8 mouse cellular contexts compared by ENCODE assay signal in genomic region chr8:11008379-11008775, GRCm38 (mm10). TPM values are rescaled to one million over a fixed set of nuclear protein-coding genes. Genes with fewer than 3 reads are reported as not detected.
A peak's percentile ranks its signal among the peaks of the same experiment; 100 is the strongest.
DNase-seq lines count a peak whose midpoint lies in the region; ATAC-seq and TF ChIP-seq lines count a peak whose summit lies in the region.

TSS of gene Irs2 (minus strand) at chr8:11008458.

- peaks cover 19% of the 10 kb centered on the region for H3K36me3 ChIP-seq in lung, embryonic 14.5 days (ENCODE audit: insufficient read depth)
- H3K36me3 ChIP-seq in embryonic facial prominence, embryonic 11.5 days (replicated peaks; ENCODE audit: control insufficient read depth, insufficient read depth, low read depth, low read length): no peaks in the 10 kb centered on the region
- peaks cover 22% of the 10 kb centered on the region for H3K36me3 ChIP-seq in limb, embryonic 14.5 days (ENCODE audit: control insufficient read depth, insufficient read depth, low read length)

- peaks cover 23% of the 10 kb centered on the region for H3K4me1 ChIP-seq in lung, embryonic 14.5 days (ENCODE audit: insufficient read depth)
- peaks cover 13% of the 10 kb centered on the region for H3K4me1 ChIP-seq in embryonic facial prominence, embryonic 11.5 days (ENCODE audit: control insufficient read depth, insufficient read depth, low read length)
- H3K4me1 ChIP-seq in limb, embryonic 14.5 days (ENCODE audit: control insufficient read depth, insufficient read depth, low read length): peaks cover 39% of the 10 kb centered on the region

- no peaks in the 10 kb centered on the region for H3K27me3 ChIP-seq in lung, embryonic 14.5 days (ENCODE audit: insufficient read depth, low read length)
- H3K27me3 ChIP-seq in embryonic facial prominence, embryonic 11.5 days (ENCODE audit: control insufficient read depth, insufficient read depth, low read length): no peaks in the 10 kb centered on the region
- H3K27me3 ChIP-seq in limb, embryonic 14.5 days (ENCODE audit: control insufficient read depth, insufficient read depth, low read length): no peaks in the 10 kb centered on the region

- H3K9me3 ChIP-seq in lung, embryonic 14.5 days (ENCODE audit: low read depth, low read length): no peaks in the 10 kb centered on the region
- no peaks in the 10 kb centered on the region for H3K9me3 ChIP-seq in embryonic facial prominence, embryonic 11.5 days (replicated peaks; ENCODE audit: control insufficient read depth, low read length)
- H3K9me3 ChIP-seq in limb, embryonic 14.5 days (ENCODE audit: control insufficient read depth, low read length): no peaks in the 10 kb centered on the region

- H3K27ac ChIP-seq in lung, embryonic 14.5 days (ENCODE audit: low read depth): peak within 1 kb of the TSS; percentile 97
- peak within 1 kb of the TSS; percentile 94 for H3K27ac ChIP-seq in embryonic facial prominence, embryonic 11.5 days (replicated peaks; ENCODE audit: low read depth, low read length)
- H3K27ac ChIP-seq in limb, embryonic 14.5 days (replicated peaks; ENCODE audit: low read depth, low read length): peak within 1 kb of the TSS; percentile 97

- H3K9ac ChIP-seq in lung, embryonic 14.5 days: peak within 1 kb of the TSS; percentile 90
- peak within 1 kb of the TSS; percentile 88 for H3K9ac ChIP-seq in embryonic facial prominence, embryonic 11.5 days (replicated peaks; ENCODE audit: low read length)
- H3K9ac ChIP-seq in limb, embryonic 14.5 days (ENCODE audit: low read depth, low read length, severe bottlenecking): peak within 1 kb of the TSS; percentile 91

- H3K4me3 ChIP-seq in lung, embryonic 14.5 days (ENCODE audit: low read depth, low read length): peak within 1 kb of the TSS; percentile 74
- H3K4me3 ChIP-seq in embryonic facial prominence, embryonic 11.5 days (ENCODE audit: low read depth, low read length): peak within 1 kb of the TSS; percentile 84
- H3K4me3 ChIP-seq in limb, embryonic 14.5 days (replicated peaks; ENCODE audit: low read length): peak within 1 kb of the TSS; percentile 90

- no peak for TF ChIP-seq CTCF in lung, embryonic 14.5 days (IDR thresholded peaks at IDR 0.05; ENCODE audit: low read depth)

- intact Hi-C loops in heart, postnatal 25 days (cut with DNase I): loop anchor here (5.0 kb wide), 1 partner anchor 126 kb away; no protein-coding TSS in a partner anchor

- no peak for DNase-seq in lung, embryonic 14.5 days
- no peak for DNase-seq in lung, adult 18-20 months
- DNase-seq in embryonic facial prominence, embryonic 11.5 days (ENCODE audit: low spot score): no peak
- no peak for DNase-seq in heart, postnatal 25 days (ENCODE audit: low spot score)
- DNase-seq in limb, embryonic 14.5 days (ENCODE audit: low spot score): no peak
- no peak for DNase-seq in retina, postnatal 1 day
- DNase-seq in retina, embryonic 14.5 days (ENCODE audit: low spot score): no peak
- DNase-seq in T-cell, adult 2 months (ENCODE audit: low spot score): no peak

- peak; percentile 2 for ATAC-seq in lung, embryonic 14.5 days (ENCODE audit: insufficient read depth)
- ATAC-seq in embryonic facial prominence, embryonic 11.5 days (replicated peaks; ENCODE audit: insufficient number of reproducible peaks, low FRiP score, low TSS enrichment, low read depth): no peak; the same call in 1 of the 2 replicates
- ATAC-seq in limb, embryonic 14.5 days (ENCODE audit: low FRiP score, low read depth): peak; percentile 16; the same call in 1 of the 2 replicates

- no peak for TF ChIP-seq POLR2A in limb, embryonic 14.5 days (IDR thresholded peaks at IDR 0.05; ENCODE audit: borderline replicate concordance, extremely low read depth, insufficient read depth, insufficient read length)

- WGBS in lung, embryonic 14.5 days: under 1% methylated on average over 61 of the region's 64 CpGs
- WGBS in embryonic facial prominence, embryonic 11.5 days: 0% methylated on average over 26 of the region's 64 CpGs
- 2% methylated on average over 9 of the region's 64 CpGs for WGBS in limb, embryonic 14.5 days

- H3K4me2 ChIP-seq in lung, embryonic 14.5 days: peak within 1 kb of the TSS; percentile 93
- H3K4me2 ChIP-seq in embryonic facial prominence, embryonic 11.5 days (ENCODE audit: low read depth, low read length): peak within 1 kb of the TSS; percentile 89
- H3K4me2 ChIP-seq in limb, embryonic 14.5 days (replicated peaks; ENCODE audit: low read depth, low read length, severe bottlenecking): peak within 1 kb of the TSS; percentile 94

RNA-seq across cellular contexts. Expression of gene Irs2, which starts in this region (rescaled TPM):
- 5.7 TPM in 2 replicates for polyA plus RNA-seq in lung, embryonic 14.5 days (2014; fragmentation: Nextera tagmentation; extraction: Ambion mirVana)
- 6.7 and 6.8 TPM in 2 replicates for polyA plus RNA-seq in embryonic facial prominence, embryonic 11.5 days (2014; fragmentation: Nextera tagmentation; extraction: Ambion mirVana)
- total RNA-seq in heart, postnatal 25 days (2021): 10 to 100 TPM; 10.6 to 11.3 TPM
- polyA plus RNA-seq in limb, embryonic 14.5 days (2012; rRNA removed): 14.4 and 21.3 TPM in 2 replicates
- polyA plus RNA-seq in limb, embryonic 14.5 days (2014; fragmentation: Nextera tagmentation; extraction: Ambion mirVana): 9.7 and 11.8 TPM in 2 replicates
